17 mouse cellular contexts compared by ENCODE assay signal in the genomic region with DNA sequence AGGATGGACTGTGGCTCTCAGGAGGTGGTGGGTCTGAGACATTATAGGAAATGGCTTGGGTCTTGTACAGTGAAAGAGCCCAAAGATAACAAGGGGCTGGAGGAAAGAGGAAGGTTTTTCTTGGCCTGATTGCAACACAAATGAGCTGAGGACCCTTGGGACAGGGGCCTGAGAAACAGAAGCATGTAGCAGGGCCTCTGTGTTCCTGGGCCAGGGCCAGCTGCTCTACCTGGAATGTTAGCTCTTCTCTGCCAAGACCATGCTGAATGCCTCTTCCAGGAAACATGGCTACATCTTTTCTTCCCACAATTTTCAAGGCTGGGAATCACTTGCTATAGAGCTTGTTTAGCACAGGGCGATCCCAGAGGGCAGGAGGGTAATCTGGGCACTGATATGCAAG.
"Had no signal": no experiment of that assay in that cellular context is flagged by ENCODE, and none has a peak within 500 bp of the region (broad histone marks: within the 10 kb centered on the region; RNA-seq: fewer than 3 reads in every experiment).

No protein-coding gene starts in this region.

- H3K27me3 ChIP-seq: midbrain, embryonic 12.5 days; neural tube, embryonic 13.5 days; neural tube, embryonic 15.5 days had no signal

- H3K4me3 ChIP-seq: midbrain, embryonic 10.5 days; midbrain, embryonic 12.5 days; myocyte; neural tube, embryonic 13.5 days; neural tube, embryonic 15.5 days had no signal

- DNase-seq: lung, adult 18-20 months; lung, embryonic 14.5 days; lung, postnatal 10 days; midbrain, embryonic 14.5 days; retina, postnatal 1 day; right cerebral cortex, adult 18-20 months; right cerebral cortex, postnatal 25 days; right cerebral cortex, postnatal 4 days; spleen, adult 18-20 months; thymus, adult 18-20 months; thymus, postnatal 14 days; thymus, postnatal 36 days had no signal

- H3K9ac ChIP-seq: lung, embryonic 14.5 days; midbrain, embryonic 12.5 days; neural tube, embryonic 13.5 days; neural tube, embryonic 15.5 days had no signal

- H3K27ac ChIP-seq: midbrain, embryonic 10.5 days; midbrain, embryonic 12.5 days; neural tube, embryonic 13.5 days; neural tube, embryonic 15.5 days had no signal

- H3K4me2 ChIP-seq: lung, embryonic 14.5 days; midbrain, embryonic 12.5 days; neural tube, embryonic 13.5 days; neural tube, embryonic 15.5 days had no signal

- H3K9me3 ChIP-seq: midbrain, embryonic 10.5 days; midbrain, embryonic 12.5 days; neural tube, embryonic 13.5 days; neural tube, embryonic 15.5 days had no signal

- H3K36me3 ChIP-seq: midbrain, embryonic 10.5 days; midbrain, embryonic 12.5 days; neural tube, embryonic 13.5 days; neural tube, embryonic 15.5 days had no signal
